Mouse (Mus musculus) stomach, postnatal 0 days (tissue): Measurements from ENCODE around the gene Dzip1l.

Experiments
- CTCF ChIP-seq: IDR thresholded peaks from 2 replicates; pipeline ENCODE4 v1.5.1; 2016; ENCODE audit warnings: antibody characterized with exemption, low read depth, mild to moderate bottlenecking, moderate library complexity
- EP300 ChIP-seq: optimal IDR thresholded peaks from 2 replicates; pipeline ENCODE3; 2016; ENCODE audit warnings: antibody characterized with exemption

- TF ChIP-seq CTCF (peak; percentile 38; the same call in 1 of the 2 replicates), EP300 (no peak)
Observed at GRCm38 (mm10) chr9:99629281-99630011, at the start of gene Dzip1l.
